Mouse (Mus musculus): Measurements from ENCODE around the gene Sema5b.

Gene Sema5b

DNA sequence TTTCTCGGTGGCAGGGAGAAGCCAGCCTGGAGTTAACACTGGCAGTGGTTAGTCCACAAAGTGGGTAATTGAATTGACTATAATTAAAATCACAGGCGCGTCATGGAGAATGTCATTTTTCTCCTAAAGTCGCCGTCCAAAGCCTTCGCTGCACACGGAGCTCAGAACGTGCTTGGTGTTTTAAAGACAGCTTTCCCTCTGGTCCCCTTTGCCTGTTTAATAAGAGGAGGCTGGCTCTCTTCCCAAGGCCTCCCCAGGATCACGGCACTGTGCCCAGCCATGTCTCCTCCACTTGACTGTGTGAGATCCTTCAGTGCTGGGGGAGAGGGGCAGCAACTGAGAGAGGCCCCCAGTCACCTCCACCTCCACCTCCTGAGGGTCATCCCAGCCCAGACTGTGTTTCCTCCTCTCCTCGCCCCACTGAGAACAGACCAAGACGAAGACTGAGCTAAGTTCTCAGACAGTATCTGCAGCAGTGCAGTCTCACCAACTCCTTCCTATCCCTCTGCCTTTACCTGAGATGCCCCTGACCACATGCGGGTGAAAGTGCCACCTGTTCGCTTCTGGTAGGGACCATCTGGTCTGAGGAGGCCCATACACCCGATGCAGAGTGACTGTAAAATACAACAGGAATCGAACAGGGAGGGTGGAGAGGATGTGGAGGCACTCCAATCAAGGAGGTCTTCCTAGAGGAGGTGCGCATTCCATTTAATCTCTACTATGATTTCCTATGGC, 84.5 kb downstream of the Sema5b start:
- in situ Hi-C loops (cut with MboI; ENCODE audit: unreplicated experiment in 2 of 2): loop anchor here (5.0 to 10.0 kb wide), 5 partner anchors 308 to 961 kb away; no protein-coding TSS in a partner anchor

GRCm38 (mm10) chr16:35627992-35628607, 87.2 kb downstream of the Sema5b start:
- in situ Hi-C loops (cut with MboI; ENCODE audit: unreplicated experiment in 2 of 2): loop anchor here (5.0 to 10.0 kb wide), 5 partner anchors 311 to 963 kb away; no protein-coding TSS in a partner anchor

- in situ Hi-C loops (cut with MboI; ENCODE audit: unreplicated experiment in 2 of 2): loop anchor here in 1 of 2 experiments (10.0 kb wide), 1 partner anchor 726 kb away; no protein-coding TSS in a partner anchor
These were observed 89.7 kb downstream of the Sema5b start for GRCm38 (mm10) chr16:35630470-35631183.

GRCm38 (mm10) chr16:35633058-35633457, 92.1 kb downstream of the Sema5b start:
- in situ Hi-C loops (cut with MboI; ENCODE audit: unreplicated experiment in 2 of 2): loop anchor here in 1 of 2 experiments (10.0 kb wide), 1 partner anchor 728 kb away; no protein-coding TSS in a partner anchor

DNA sequence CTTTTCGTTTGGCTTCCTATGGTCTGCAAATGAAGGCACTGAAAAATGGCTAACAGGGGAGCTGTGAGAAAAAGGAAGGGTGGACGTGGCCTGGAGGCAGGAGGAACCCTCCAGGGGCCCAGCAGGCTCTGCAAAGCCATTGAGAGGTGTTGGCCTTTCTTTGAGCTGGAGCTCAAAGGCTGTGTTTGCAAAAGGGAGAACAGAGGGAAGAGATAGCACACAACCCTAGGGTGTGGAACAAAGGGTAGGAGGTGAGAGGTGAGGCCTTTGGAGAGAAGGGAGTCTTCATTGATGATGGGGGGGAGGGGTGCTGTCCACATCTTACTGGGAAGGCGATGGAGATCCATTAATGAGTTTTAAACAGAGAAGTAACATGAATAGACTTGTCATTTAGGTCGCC, 94.0 kb downstream of the Sema5b start:
- in situ Hi-C loops (cut with MboI; ENCODE audit: unreplicated experiment in 2 of 2): loop anchor here in 1 of 2 experiments (10.0 kb wide), 1 partner anchor 730 kb away; no protein-coding TSS in a partner anchor

GRCm38 (mm10) chr16:35639505-35639904, 98.6 kb downstream of the Sema5b start:
- in situ Hi-C loops (cut with MboI; ENCODE audit: unreplicated experiment in 2 of 2): loop anchor here in 1 of 2 experiments (10.0 kb wide), 1 partner anchor 735 kb away; no protein-coding TSS in a partner anchor

DNA sequence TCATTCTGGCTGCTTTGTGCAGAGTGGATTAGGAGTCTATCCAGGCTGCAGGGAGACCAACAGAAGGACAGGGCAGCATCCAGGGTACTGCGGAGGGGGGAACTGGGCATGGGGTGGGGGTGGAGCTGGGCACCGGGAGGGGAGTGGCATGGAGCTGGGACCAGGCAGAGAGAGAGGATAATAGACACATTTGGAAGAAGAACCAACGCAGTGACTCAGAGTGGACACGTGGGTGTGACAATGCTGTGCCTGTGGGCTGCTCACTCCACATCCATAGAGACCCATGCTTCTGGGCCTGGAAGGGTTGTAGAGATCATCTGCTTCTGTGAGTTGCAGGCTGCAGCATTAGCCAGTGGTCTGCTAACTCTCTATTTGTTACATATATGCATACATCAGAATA, 107.9 kb downstream of the Sema5b start:
- in situ Hi-C loops (cut with MboI; ENCODE audit: unreplicated experiment in 2 of 2): no loop called here

GRCm38 (mm10) chr16:35652206-35652605, 111.3 kb downstream of the Sema5b start:
- in situ Hi-C loops (cut with MboI; ENCODE audit: unreplicated experiment in 2 of 2): no loop called here

- in situ Hi-C loops (cut with MboI; ENCODE audit: unreplicated experiment in 2 of 2): no loop called here
These were observed 111.8 kb downstream of the Sema5b start for GRCm38 (mm10) chr16:35652706-35653105.

DNA sequence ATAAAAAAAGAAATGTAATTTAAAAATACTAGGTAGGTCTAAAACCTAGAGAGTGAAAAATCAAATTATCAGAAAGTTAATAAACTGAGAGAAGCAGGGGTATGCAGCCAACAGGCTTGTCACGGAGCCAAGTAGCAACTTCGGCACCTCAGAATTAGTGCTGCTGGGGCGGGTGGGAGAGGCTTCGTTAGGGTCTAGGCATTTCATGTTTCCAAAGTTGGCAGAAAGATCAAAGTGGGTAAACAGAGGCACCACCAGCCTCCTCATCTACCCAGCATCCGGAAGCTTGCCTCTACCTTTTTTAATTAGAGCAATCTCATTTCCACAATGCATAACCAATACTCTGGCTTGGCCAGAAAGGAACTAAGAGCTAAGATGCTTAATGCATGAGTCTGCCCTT, 113.0 kb downstream of the Sema5b start:
- in situ Hi-C loops (cut with MboI; ENCODE audit: unreplicated experiment in 2 of 2): no loop called here

DNA sequence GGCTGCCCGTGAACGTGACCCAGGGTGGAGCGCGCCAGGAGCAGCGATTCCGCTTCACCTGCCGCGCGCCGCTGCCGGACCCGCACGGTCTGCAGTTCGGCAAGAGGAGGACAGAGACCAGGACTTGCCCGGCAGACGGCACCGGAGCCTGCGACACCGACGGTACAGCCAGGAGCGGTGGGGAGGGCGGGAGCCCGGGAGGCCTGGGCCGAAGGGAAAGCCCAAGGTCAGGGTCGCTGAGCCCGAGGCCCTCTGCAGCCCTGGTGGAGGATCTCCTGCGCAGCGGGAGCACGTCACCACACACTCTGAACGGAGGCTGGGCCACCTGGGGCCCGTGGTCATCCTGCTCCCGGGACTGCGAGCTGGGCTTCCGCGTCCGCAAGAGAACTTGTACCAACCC, 119.3 kb downstream of the Sema5b start:
- in situ Hi-C loops (cut with MboI; ENCODE audit: unreplicated experiment in 2 of 2): no loop called here

DNA sequence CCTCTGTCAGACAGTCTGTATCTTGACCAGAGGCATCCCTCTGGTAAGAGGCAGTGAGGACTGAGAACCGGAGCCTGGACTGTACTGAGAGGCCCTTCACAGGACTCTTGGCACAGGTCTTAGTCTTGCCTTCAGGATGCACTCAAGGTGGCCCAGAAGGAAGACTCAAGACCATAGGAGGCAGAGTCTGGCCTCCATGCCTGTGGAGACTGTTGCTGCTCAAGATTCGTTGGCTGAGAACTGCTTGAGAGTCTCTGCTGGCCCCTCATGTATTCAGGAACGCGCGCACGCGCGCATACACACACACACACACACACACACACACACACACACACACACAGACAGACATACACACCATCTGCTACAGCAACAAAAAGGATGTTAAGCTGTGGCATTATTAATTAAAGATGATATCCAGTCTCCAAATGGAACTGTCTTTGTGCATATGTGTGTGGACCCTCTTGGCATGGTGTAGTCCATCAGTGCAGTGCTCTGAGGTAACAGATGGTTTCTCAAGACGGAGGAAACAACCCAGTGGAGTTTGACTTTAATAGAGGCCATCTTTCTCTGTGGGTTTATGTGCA, 123.0 kb downstream of the Sema5b start:
- in situ Hi-C loops (cut with MboI; ENCODE audit: unreplicated experiment in 2 of 2): no loop called here

DNA sequence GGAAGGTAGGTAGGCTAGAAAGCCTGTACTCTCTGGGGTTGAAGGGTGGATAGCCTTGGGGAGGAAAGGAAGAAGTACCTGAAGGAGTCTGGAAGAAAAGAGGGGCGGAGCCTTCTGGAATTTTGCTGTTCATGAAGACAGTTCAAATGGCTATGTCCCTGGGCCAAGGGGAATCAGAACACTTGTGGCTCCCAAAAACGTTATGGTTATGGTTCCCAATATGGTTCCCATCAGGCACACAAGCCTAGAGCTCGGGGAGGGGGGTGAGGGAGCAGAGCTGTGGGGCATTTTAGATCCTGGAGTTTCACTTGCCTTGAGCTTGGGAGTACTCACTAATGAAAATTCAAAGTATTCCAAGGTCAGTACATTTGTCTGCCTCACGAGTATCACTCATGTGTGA, 123.9 kb downstream of the Sema5b start:
- in situ Hi-C loops (cut with MboI; ENCODE audit: unreplicated experiment in 2 of 2): no loop called here

- in situ Hi-C loops (cut with MboI; ENCODE audit: unreplicated experiment in 2 of 2): loop anchor here (25.0 kb wide), 2 partner anchors 760 to 785 kb away; partner anchors contain the start of gene Stfa3 (in 1 of the 2)
These were observed 136.7 kb downstream of the Sema5b start for GRCm38 (mm10) chr16:35677511-35678113.

DNA sequence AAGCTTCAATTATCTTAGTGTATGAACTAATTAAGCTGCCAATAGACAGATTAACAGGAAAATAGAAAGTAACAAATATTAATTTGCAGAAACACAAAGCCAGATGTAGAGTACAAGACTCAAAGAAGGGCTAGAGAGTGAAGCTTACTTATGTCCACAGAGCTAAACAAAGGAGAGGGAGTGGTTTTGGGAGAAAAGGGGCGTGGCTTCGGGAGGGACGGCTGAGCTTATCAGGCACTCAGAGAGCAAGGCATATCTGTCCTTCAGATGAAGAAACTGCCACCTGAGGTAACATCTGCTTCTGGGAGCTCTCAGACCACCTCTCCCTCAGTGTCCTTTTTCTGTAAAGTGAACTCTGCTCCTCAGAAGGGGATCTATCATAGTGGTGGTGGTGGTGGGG, 137.5 kb downstream of the Sema5b start:
- in situ Hi-C loops (cut with MboI; ENCODE audit: unreplicated experiment in 2 of 2): loop anchor here (25.0 kb wide), 2 partner anchors 759 to 784 kb away; partner anchors contain the start of gene Stfa3 (in 1 of the 2)

DNA sequence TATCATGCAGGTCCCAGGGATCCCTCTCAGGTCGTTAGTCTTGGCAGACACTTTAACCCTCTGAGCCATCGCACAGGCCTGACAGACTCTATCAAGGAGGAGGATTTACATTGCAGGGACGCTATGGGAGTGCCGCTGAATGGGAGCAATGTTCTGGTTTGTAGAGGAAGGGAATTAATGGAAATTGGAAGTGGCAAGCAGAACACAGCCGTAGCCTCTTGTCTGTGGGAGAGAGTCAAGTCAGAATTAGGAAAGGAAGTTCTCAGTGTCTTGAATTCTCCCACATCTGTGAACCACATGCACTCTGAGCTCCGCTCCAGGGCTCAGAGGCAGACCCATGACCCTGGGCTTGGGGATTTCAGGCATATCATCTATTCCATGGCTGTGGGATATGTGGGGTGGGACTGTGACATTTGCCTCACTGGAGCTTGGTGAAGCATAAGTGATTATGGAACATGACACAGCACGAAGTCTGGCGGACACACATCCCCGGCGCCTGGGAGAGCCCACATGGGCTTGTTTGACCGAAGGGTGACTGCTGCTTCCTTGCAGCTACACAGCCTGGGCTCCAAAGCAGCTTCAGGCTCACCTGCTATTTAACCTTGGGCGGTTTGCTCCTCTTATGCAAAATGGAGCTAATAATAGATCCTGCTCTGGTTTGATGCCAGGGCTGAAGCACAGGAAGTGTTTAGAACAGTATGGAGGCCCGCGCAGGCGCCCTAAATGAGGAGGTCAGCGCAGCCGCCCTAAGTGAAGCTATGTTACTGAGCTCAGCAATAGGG, 140.6 kb downstream of the Sema5b start:
- in situ Hi-C loops (cut with MboI; ENCODE audit: unreplicated experiment in 2 of 2): loop anchor here (25.0 kb wide), 2 partner anchors 756 to 781 kb away; partner anchors contain the start of gene Stfa3 (in 1 of the 2)

- in situ Hi-C loops (cut with MboI; ENCODE audit: unreplicated experiment in 2 of 2): loop anchor here (25.0 kb wide), 2 partner anchors 752 to 777 kb away; partner anchors contain the start of gene Stfa3 (in 1 of the 2)
These were observed 144.1 kb downstream of the Sema5b start for GRCm38 (mm10) chr16:35685027-35685426.

DNA sequence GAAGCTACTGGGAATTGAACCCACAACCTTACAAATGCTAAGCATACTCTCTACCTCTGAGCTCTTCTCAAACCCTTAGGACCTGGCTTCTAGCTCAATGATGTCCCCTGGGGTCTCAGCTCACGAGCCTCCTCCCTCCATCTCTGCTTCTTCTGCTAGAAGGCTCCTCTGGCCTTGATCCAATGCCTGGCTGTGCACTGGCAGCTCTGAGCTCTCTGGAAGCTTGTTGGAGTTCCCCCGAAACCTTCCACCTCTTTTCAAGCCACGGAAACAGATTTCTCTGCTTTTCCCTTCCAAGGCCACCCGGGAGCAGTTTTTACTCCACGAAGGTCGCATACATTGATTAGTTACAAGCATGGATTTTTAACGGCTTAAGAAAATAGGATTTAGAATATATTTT, 145.5 kb downstream of the Sema5b start:
- in situ Hi-C loops (cut with MboI; ENCODE audit: unreplicated experiment in 2 of 2): loop anchor here (25.0 kb wide), 2 partner anchors 751 to 776 kb away; partner anchors contain the start of gene Stfa3 (in 1 of the 2)

- in situ Hi-C loops (cut with MboI; ENCODE audit: unreplicated experiment in 2 of 2): loop anchor here (25.0 kb wide), 2 partner anchors 746 to 771 kb away; partner anchors contain the start of gene Stfa3 (in 1 of the 2)
These were observed 150.7 kb downstream of the Sema5b start for GRCm38 (mm10) chr16:35691606-35692005.
